Mouse (Mus musculus): ENCODE results near the gene Pacs2. TPM values are rescaled to one million over a fixed set of nuclear protein-coding genes. Genes with fewer than 3 reads are reported as not detected.

Pacs2 gene
- 31.0 TPM for polyA plus RNA-seq (2017; shearing (Covaris generic))

GRCm38 (mm10) chr12:113013604-113014558, at the start of gene Pacs2:
TSS of gene Pacs2 (plus strand) at chr12:113014508.

GRCm38 (mm10) chr12:112976371-112977073, 37.8 kb upstream of the Pacs2 start, which contains the start of gene Btbd6:
TSS of gene Btbd6 (plus strand) at chr12:112976482.

GRCm38 (mm10) chr12:113000294-113001132, 13.8 kb upstream of the Pacs2 start, which contains the start of gene Brf1:
TSS of gene Brf1 (minus strand) at chr12:113000704.

GRCm38 (mm10) chr12:113074329-113075062, 60.2 kb downstream of the Pacs2 start, which contains the start of gene Tex22:
TSS of gene Tex22 (plus strand) at chr12:113074502.

GRCm38 (mm10) chr12:113097749-113098281, 83.5 kb downstream of the Pacs2 start, which contains the start of gene Mta1:
TSS of gene Mta1 (plus strand) at chr12:113098278.

Other genes starting within 250 kb of the Pacs2 start
- not detected for gene Ahnak2, start 211.9 kb upstream of the Pacs2 start, polyA plus RNA-seq (2017; shearing (Covaris generic))
- 0.54 TPM for gene Clba1, start 205.6 kb upstream of the Pacs2 start, polyA plus RNA-seq (2017; shearing (Covaris generic))
- 82.5 TPM for gene Cdca4, start 185.1 kb upstream of the Pacs2 start, polyA plus RNA-seq (2017; shearing (Covaris generic))
- 37.1 TPM for gene Gpr132, start 146.3 kb upstream of the Pacs2 start, polyA plus RNA-seq (2017; shearing (Covaris generic))
- gene Jag2, start 84.7 kb upstream of the Pacs2 start, polyA plus RNA-seq (2017; shearing (Covaris generic)) = 2.7 TPM
- gene Nudt14, start 72.4 kb upstream of the Pacs2 start, polyA plus RNA-seq (2017; shearing (Covaris generic)) = 50.0 TPM
- 60.3 TPM for gene Btbd6, start 38.0 kb upstream of the Pacs2 start, polyA plus RNA-seq (2017; shearing (Covaris generic))
- 183 TPM for gene Brf1, start 13.8 kb upstream of the Pacs2 start, polyA plus RNA-seq (2017; shearing (Covaris generic))
- 0.53 TPM for gene Tex22, start 60.0 kb downstream of the Pacs2 start, polyA plus RNA-seq (2017; shearing (Covaris generic))
- 41.2 TPM for gene Mta1, start 83.8 kb downstream of the Pacs2 start, polyA plus RNA-seq (2017; shearing (Covaris generic))
- 4.0 TPM for gene Crip2, start 125.7 kb downstream of the Pacs2 start, polyA plus RNA-seq (2017; shearing (Covaris generic))
- 1,078 TPM for gene Crip1, start 131.8 kb downstream of the Pacs2 start, polyA plus RNA-seq (2017; shearing (Covaris generic))
- 9.5 TPM for gene Tedc1, start 141.9 kb downstream of the Pacs2 start, polyA plus RNA-seq (2017; shearing (Covaris generic))
- 0.74 TPM for gene Tmem121, start 171.4 kb downstream of the Pacs2 start, polyA plus RNA-seq (2017; shearing (Covaris generic))

Data from CD4-positive, CD25-positive, alpha-beta regulatory T cell (primary cell).